Mouse (Mus musculus) left cerebral cortex, adult 9 months (tissue): ENCODE measurements around the gene 6030498E09Rik.

Experiments used
- DNase-seq, 2 experiments: peaks; one replicate each; pipeline ENCODE4 v3.0.0; 2022; ENCODE audit warnings: low spot score in 2 of 2

6030498E09Rik gene

GRCm38 (mm10) chrX:38772478-38772877 lies at the start of gene 6030498E09Rik:
TSS of gene 6030498E09Rik (plus strand) at chrX:38772671.
- no peak for DNase-seq

GRCm38 (mm10) chrX:38730081-38730480 lies 42.4 kb upstream of the 6030498E09Rik start:
- DNase-seq, result no peak

GRCm38 (mm10) chrX:38730639-38731038 lies 41.8 kb upstream of the 6030498E09Rik start:
- no peak for DNase-seq

GRCm38 (mm10) chrX:38733683-38734082 lies 38.8 kb upstream of the 6030498E09Rik start:
- no peak for DNase-seq

- peak in 1 of 2 experiments; percentile 10 for DNase-seq
Measured at GRCm38 (mm10) chrX:38734916-38735880, 37.3 kb upstream of the 6030498E09Rik start.

- DNase-seq, result no peak
Measured at GRCm38 (mm10) chrX:38771453-38771852, 1.0 kb upstream of the 6030498E09Rik start.

GRCm38 (mm10) chrX:38771886-38772285 lies 585 bp upstream of the 6030498E09Rik start:
- DNase-seq, result peak in 1 of 2 experiments; percentile 20

- no peak for DNase-seq
Measured at GRCm38 (mm10) chrX:38794373-38794772, 21.9 kb downstream of the 6030498E09Rik start.

- DNase-seq, result no peak
Measured at GRCm38 (mm10) chrX:38813934-38814333, 41.5 kb downstream of the 6030498E09Rik start.

GRCm38 (mm10) chrX:38816841-38817240 lies 44.4 kb downstream of the 6030498E09Rik start:
- DNase-seq, result no peak

- peak in 1 of 2 experiments; percentile 3 for DNase-seq
Measured at GRCm38 (mm10) chrX:38958571-38958970, 186.1 kb downstream of the 6030498E09Rik start.

- DNase-seq, result no peak
Measured at GRCm38 (mm10) chrX:38996265-38996664, 223.8 kb downstream of the 6030498E09Rik start.
